Mouse (Mus musculus) midbrain, embryonic 13.5 days (tissue): Measurements from ENCODE around the gene Gm12830. TPM values are rescaled to one million over a fixed set of nuclear protein-coding genes. Genes with fewer than 3 reads are reported as not detected.

Experiments used
- ATAC-seq: fragments of 200-750 bp; cut with Nextera tagmentation; 2 replicates; pipeline ENCODE4 v1.8.0; 2017; ENCODE audit warnings: mild to moderate bottlenecking, moderate TSS enrichment, moderate library complexity
- H3K27ac ChIP-seq: fragments of 300-500 bp; sonication (generic); 2 replicates; pipeline ENCODE4 v1.5.1; 2015; ENCODE audit warnings: inconsistent platforms, mild to moderate bottlenecking, moderate library complexity
- H3K27me3 ChIP-seq: fragments of 300-500 bp; sonication (generic); 2 replicates; pipeline ENCODE4 v1.6.1; 2015; ENCODE audit warnings: mild to moderate bottlenecking, inconsistent platforms
- H3K36me3 ChIP-seq: fragments of 300-500 bp; sonication (generic); 2 replicates; pipeline ENCODE4 v1.6.1; 2015; ENCODE audit warnings: mild to moderate bottlenecking, inconsistent platforms
- H3K4me1 ChIP-seq: fragments of 300-500 bp; sonication (generic); replicated peaks from 2 replicates; pipeline ENCODE4 v1.6.1; 2015; ENCODE audit warnings: inconsistent platforms
- H3K4me2 ChIP-seq: fragments of 300-500 bp; sonication (generic); replicated peaks from 2 replicates; pipeline ENCODE4 v1.6.1; 2015; ENCODE audit warnings: moderate library complexity, mild to moderate bottlenecking, inconsistent platforms
- H3K4me3 ChIP-seq: fragments of 300-500 bp; sonication (generic); replicated peaks from 2 replicates; pipeline ENCODE4 v1.5.1; 2015; ENCODE audit warnings: mild to moderate bottlenecking, inconsistent platforms
- H3K9ac ChIP-seq: fragments of 300-500 bp; sonication (generic); replicated peaks from 2 replicates; pipeline ENCODE4 v1.6.1; 2015; ENCODE audit warnings: mild to moderate bottlenecking, inconsistent platforms
- H3K9me3 ChIP-seq: fragments of 300-500 bp; sonication (generic); 2 replicates; pipeline ENCODE4 v1.6.1; 2016; ENCODE audit warnings: mild to moderate bottlenecking, inconsistent platforms
- WGBS: fragments of 180-500 bp; shearing (Covaris S2); methylation state at CpG from one replicate; pipeline ENCODE4 v1.1.7; 2015; 5-methylcytosine and 5-hydroxymethylcytosine counted together
- polyA plus RNA-seq: library from polyadenylated mRNA; unstranded; fragments of >200 nt; fragmentation: Nextera tagmentation; extraction: Ambion mirVana; gene quantifications from 2 replicates; pipeline ENCODE4 v1.2.1, GENCODE M21; 2015

Gm12830 gene
- polyA plus RNA-seq, 1 experiment from 2014 or later, result 0.08 TPM

DNA sequence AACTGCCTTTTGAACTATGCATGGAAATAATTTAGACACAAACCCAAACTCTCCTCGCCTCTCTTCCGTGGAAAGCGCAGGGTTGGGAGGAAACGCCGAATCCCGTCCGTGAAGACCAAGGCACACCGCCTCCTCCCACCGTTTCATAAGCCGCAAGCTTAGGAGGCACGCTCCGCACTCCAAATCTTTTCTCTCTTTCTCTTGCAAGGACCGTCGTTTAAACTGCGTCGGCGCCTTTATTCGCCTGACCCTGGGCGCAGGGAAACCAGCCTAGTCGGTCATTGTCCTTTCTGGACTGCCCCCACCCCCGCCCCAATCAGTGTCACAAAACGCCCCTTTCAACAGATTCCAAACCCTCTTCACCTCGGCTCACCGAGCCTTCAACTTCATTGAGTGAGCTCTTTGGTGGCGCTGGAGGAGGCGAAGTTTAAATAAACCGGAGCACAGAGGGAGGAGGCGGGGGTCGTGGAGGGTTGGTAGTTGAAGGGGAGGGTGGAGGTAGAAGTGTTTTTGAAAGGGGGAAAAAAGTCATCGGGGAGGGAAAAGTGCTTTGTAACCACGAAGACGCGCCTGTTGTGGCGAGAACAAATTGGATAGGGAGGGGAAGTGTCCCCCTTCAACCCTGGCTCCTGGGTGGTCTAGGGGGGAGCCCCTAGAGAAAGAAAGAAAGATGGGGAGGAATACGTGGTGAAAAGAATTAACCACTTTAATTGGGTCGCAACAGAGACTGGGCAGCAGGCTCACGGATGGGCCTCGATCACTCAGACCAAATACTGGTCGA, 81.3 kb downstream of the Gm12830 start:
- no peaks in the 10 kb centered on the region for H3K9me3 ChIP-seq
- H3K27ac ChIP-seq, result no peak overlapping the region
- H3K27me3 ChIP-seq, result peaks cover 100% of the 10 kb centered on the region
- WGBS, result under 1% methylated on average over 39 of the region's 39 CpGs
- peak; percentile 10; the same call in 1 of the 2 replicates for ATAC-seq
- H3K36me3 ChIP-seq, result no peaks in the 10 kb centered on the region
- H3K9ac ChIP-seq, result no peak overlapping the region
- H3K4me1 ChIP-seq, result peaks cover 21% of the 10 kb centered on the region
- peak overlapping the region; percentile 11; the same call in 1 of the 2 replicates for H3K4me3 ChIP-seq
- 0 out of 2 replicates have a peak overlapping the region, but pooled peaks have one; percentile 33 for H3K4me2 ChIP-seq

DNA sequence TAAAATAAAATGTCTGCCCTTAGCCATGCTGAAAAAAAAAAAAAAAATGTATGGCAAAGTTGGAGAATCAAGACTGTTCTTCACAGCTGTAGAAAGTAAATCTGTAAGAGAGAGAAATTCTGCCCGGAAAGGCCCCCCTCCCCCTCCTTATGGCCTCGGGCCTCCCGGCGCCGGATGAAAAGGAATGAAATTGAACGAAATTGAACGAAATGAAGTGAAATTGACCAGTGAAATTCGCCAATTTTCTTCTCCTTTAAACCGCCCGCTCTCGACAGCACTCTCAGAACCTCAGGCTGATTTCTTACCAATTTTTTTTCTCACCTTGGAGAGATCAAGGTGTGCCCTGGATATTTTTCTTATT, 81.9 kb downstream of the Gm12830 start:
- Histone ChIP-seq H3K9ac (no peak overlapping the region), H3K27ac (no peak overlapping the region), H3K27me3 (peaks cover 100% of the 10 kb centered on the region), H3K9me3 (no peaks in the 10 kb centered on the region), H3K36me3 (no peaks in the 10 kb centered on the region), H3K4me1 (peaks cover 27% of the 10 kb centered on the region), H3K4me3 (no peak overlapping the region), H3K4me2 (no peak overlapping the region)
- no peak for ATAC-seq
- WGBS, result under 1% methylated on average over 11 of the region's 11 CpGs

DNA sequence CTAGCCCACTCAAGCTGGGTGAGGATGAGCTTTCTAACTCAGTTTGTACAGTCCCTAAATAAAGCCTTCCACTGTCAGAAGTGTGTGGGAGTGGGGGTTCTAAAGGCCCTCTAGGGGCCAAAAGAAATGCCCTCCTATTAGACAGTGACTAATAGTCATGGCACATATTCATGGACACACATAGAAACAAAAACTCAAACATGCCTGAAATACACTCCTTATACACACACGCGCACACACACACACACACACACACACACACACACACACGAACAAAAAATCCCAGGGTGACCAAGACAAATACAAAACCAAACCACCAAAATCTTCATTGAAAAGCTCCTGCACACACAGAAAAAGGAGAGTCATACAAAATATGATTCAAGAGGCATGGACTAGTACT, 84.0 kb downstream of the Gm12830 start:
- Histone ChIP-seq H3K9me3 (no peaks in the 10 kb centered on the region), H3K27me3 (peaks cover 100% of the 10 kb centered on the region), H3K4me3 (no peak overlapping the region), H3K4me1 (peaks cover 39% of the 10 kb centered on the region), H3K4me2 (no peak overlapping the region), H3K36me3 (no peaks in the 10 kb centered on the region), H3K27ac (no peak overlapping the region), H3K9ac (no peak overlapping the region)
- ATAC-seq, result no peak
- 48% methylated on average over 3 of the region's 3 CpGs for WGBS

Other genes starting within 250 kb of the Gm12830 start
- gene Foxd2, start 87.2 kb downstream of the Gm12830 start, polyA plus RNA-seq, result 0.41 and 0.50 TPM in 2 replicates
- gene Foxe3, start 104.3 kb downstream of the Gm12830 start, polyA plus RNA-seq, result not detected in 2 replicates
- gene Cmpk1, start 165.5 kb downstream of the Gm12830 start, polyA plus RNA-seq, result 163 TPM in 2 replicates
- 4.7 and 5.7 TPM in 2 replicates for gene Stil, start 178.4 kb downstream of the Gm12830 start, polyA plus RNA-seq
- 7.6 and 11.9 TPM in 2 replicates for gene Tal1, start 234.7 kb downstream of the Gm12830 start, polyA plus RNA-seq